ENCODE assay signal across 29 mouse cellular contexts in the genomic region with DNA sequence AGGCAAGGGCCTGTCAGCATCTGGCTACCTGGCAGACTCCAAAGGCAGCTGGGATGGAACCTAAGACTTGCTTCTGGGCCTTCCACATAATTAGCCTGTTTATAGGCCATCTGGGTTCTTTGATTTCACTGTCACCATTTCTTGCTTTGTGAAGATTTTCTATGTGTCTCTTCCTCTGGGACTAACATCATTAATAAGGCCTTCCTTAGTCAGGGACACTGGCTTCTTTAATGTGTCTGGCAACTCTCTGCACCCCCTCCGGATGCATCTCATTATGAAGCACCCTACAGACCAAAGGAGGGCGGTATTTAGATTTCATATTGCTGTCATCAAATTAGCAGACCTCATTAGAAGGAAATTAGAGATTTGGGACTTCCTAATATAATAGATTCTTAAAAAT.
A peak's percentile ranks its signal among the peaks of the same experiment; 100 is the strongest.
DNase-seq lines count a peak whose midpoint lies in the region; ATAC-seq and TF ChIP-seq lines count a peak whose summit lies in the region.
"Had no signal": no experiment of that assay in that cellular context is flagged by ENCODE, and none has a peak within 500 bp of the region (broad histone marks: within the 10 kb centered on the region; RNA-seq: fewer than 3 reads in every experiment).

No protein-coding gene starts in this region.

- 0 out of 2 replicates have a peak, but pooled peaks cover 3% of the 10 kb centered on the region for H3K4me1 ChIP-seq in forebrain, embryonic 13.5 days
- H3K4me1 ChIP-seq in forebrain, embryonic 11.5 days (replicated peaks; ENCODE audit: control insufficient read depth, insufficient read depth, low read length): no peaks in the 10 kb centered on the region
- no peaks in the 10 kb centered on the region for H3K4me1 ChIP-seq in hindbrain, embryonic 16.5 days (ENCODE audit: control insufficient read depth, insufficient read depth, low read depth, low read length)
- no peaks in the 10 kb centered on the region for H3K4me1 ChIP-seq in hindbrain, embryonic 11.5 days (replicated peaks; ENCODE audit: control insufficient read depth, insufficient read depth, low read length)
- no peaks in the 10 kb centered on the region for H3K4me1 ChIP-seq in midbrain, embryonic 15.5 days
- H3K4me1 ChIP-seq in midbrain, postnatal 0 days (ENCODE audit: insufficient read depth, low read length): no peaks in the 10 kb centered on the region
- H3K4me1 ChIP-seq: embryonic facial prominence, embryonic 10.5 days; embryonic facial prominence, embryonic 13.5 days; heart, embryonic 12.5 days; heart, embryonic 15.5 days; hindbrain, embryonic 15.5 days had no signal

- no peaks in the 10 kb centered on the region for H3K27me3 ChIP-seq in forebrain, embryonic 13.5 days
- no peaks in the 10 kb centered on the region for H3K27me3 ChIP-seq in forebrain, embryonic 11.5 days (ENCODE audit: control insufficient read depth, insufficient read depth, low read length)
- H3K27me3 ChIP-seq in hindbrain, embryonic 16.5 days (replicated peaks; ENCODE audit: control insufficient read depth, insufficient read depth, low read length): no peaks in the 10 kb centered on the region
- H3K27me3 ChIP-seq in hindbrain, embryonic 11.5 days (ENCODE audit: control insufficient read depth, insufficient read depth, low read length): no peaks in the 10 kb centered on the region
- no peaks in the 10 kb centered on the region for H3K27me3 ChIP-seq in midbrain, embryonic 15.5 days (replicated peaks)
- no peaks in the 10 kb centered on the region for H3K27me3 ChIP-seq in midbrain, postnatal 0 days (ENCODE audit: insufficient read depth, low read length)
- H3K27me3 ChIP-seq: embryonic facial prominence, embryonic 13.5 days; heart, embryonic 12.5 days; heart, embryonic 15.5 days; hindbrain, embryonic 15.5 days; Patski had no signal

- no peak for DNase-seq in forebrain, embryonic 11.5 days (ENCODE audit: low spot score)
- DNase-seq in hindbrain, embryonic 11.5 days (ENCODE audit: low spot score): no peak
- DNase-seq in midbrain, postnatal 0 days (ENCODE audit: low spot score): no peak
- DNase-seq in frontal cortex, postnatal 25 days (ENCODE audit: low spot score in 2 of 2): no peak
- DNase-seq: adrenal gland, postnatal 10 days; adrenal gland, postnatal 36 days; cerebellum, adult 11 months; cerebellum, adult 2 months; cerebellum, adult 9-11 months; cerebellum, postnatal 25 days; embryo, embryonic 11 days; forebrain, postnatal 0 days; gastrocnemius, postnatal 25 days; heart, adult 18-20 months; heart, postnatal 10 days; heart, postnatal 36 days had no signal

- no peak overlapping the region for H3K27ac ChIP-seq in forebrain, embryonic 13.5 days
- no peak overlapping the region for H3K27ac ChIP-seq in forebrain, embryonic 11.5 days (ENCODE audit: low read depth, low read length)
- no peak overlapping the region for H3K27ac ChIP-seq in hindbrain, embryonic 16.5 days (ENCODE audit: low read depth, low read length)
- H3K27ac ChIP-seq in hindbrain, embryonic 11.5 days (ENCODE audit: low read depth, low read length): no peak overlapping the region
- no peak overlapping the region for H3K27ac ChIP-seq in midbrain, embryonic 15.5 days
- H3K27ac ChIP-seq in midbrain, postnatal 0 days (ENCODE audit: low read depth, low read length): no peak overlapping the region
- H3K27ac ChIP-seq: embryonic facial prominence, embryonic 10.5 days; embryonic facial prominence, embryonic 13.5 days; heart, embryonic 15.5 days; hindbrain, embryonic 15.5 days had no signal

- no peak for TF ChIP-seq CTCF in midbrain, postnatal 0 days (IDR thresholded peaks at IDR 0.05)

- no peak overlapping the region for H3K4me2 ChIP-seq in forebrain, embryonic 13.5 days
- no peak overlapping the region for H3K4me2 ChIP-seq in forebrain, embryonic 11.5 days (ENCODE audit: low read depth, low read length, severe bottlenecking)
- no peak overlapping the region for H3K4me2 ChIP-seq in hindbrain, embryonic 16.5 days (ENCODE audit: low read length)
- no peak overlapping the region for H3K4me2 ChIP-seq in hindbrain, embryonic 11.5 days (replicated peaks; ENCODE audit: low read depth, low read length)
- no peak overlapping the region for H3K4me2 ChIP-seq in midbrain, embryonic 15.5 days
- H3K4me2 ChIP-seq in midbrain, postnatal 0 days (ENCODE audit: low read depth, low read length, poor library complexity, severe bottlenecking): no peak overlapping the region
- H3K4me2 ChIP-seq: embryonic facial prominence, embryonic 13.5 days; heart, embryonic 12.5 days; heart, embryonic 15.5 days; hindbrain, embryonic 15.5 days had no signal

- 0 out of 2 replicates have a peak, but pooled peaks have one; percentile 43 for ATAC-seq in forebrain, embryonic 13.5 days
- ATAC-seq in forebrain, embryonic 11.5 days (replicated peaks; ENCODE audit: low FRiP score): no peak
- 0 out of 2 replicates have a peak, but pooled peaks have one; percentile 40 for ATAC-seq in hindbrain, embryonic 16.5 days
- ATAC-seq in hindbrain, embryonic 11.5 days (ENCODE audit: low FRiP score): no peak
- ATAC-seq in midbrain, embryonic 15.5 days (replicated peaks): 0 out of 2 replicates have a peak, but pooled peaks have one; percentile 39
- no peak for ATAC-seq in midbrain, postnatal 0 days (ENCODE audit: low FRiP score)
- ATAC-seq: forebrain, embryonic 14.5 days; forebrain, postnatal 0 days; inflammation-experienced regulatory T-cells, adult 6 months; intestine, embryonic 16.5 days; Patski had no signal

- 47% methylated on average over 2 of the region's 2 CpGs for WGBS in forebrain, embryonic 13.5 days
- 84% methylated on average over 2 of the region's 2 CpGs for WGBS in forebrain, embryonic 11.5 days
- 70% methylated on average over 2 of the region's 2 CpGs for WGBS in hindbrain, embryonic 16.5 days
- 82% methylated on average over 2 of the region's 2 CpGs for WGBS in hindbrain, embryonic 11.5 days
- WGBS in midbrain, embryonic 15.5 days: 56% methylated on average over 2 of the region's 2 CpGs
- 59% methylated on average over 2 of the region's 2 CpGs for WGBS in midbrain, postnatal 0 days

- H3K9me3 ChIP-seq in forebrain, embryonic 13.5 days (replicated peaks): no peaks in the 10 kb centered on the region
- H3K9me3 ChIP-seq in forebrain, embryonic 11.5 days (ENCODE audit: control insufficient read depth, low read length): no peaks in the 10 kb centered on the region
- H3K9me3 ChIP-seq in hindbrain, embryonic 16.5 days (ENCODE audit: control insufficient read depth, low read length): no peaks in the 10 kb centered on the region
- H3K9me3 ChIP-seq in hindbrain, embryonic 11.5 days (ENCODE audit: control insufficient read depth, low read length): no peaks in the 10 kb centered on the region
- H3K9me3 ChIP-seq in midbrain, embryonic 15.5 days: no peaks in the 10 kb centered on the region
- no peaks in the 10 kb centered on the region for H3K9me3 ChIP-seq in midbrain, postnatal 0 days (ENCODE audit: low read length)
- H3K9me3 ChIP-seq: embryonic facial prominence, embryonic 10.5 days; embryonic facial prominence, embryonic 13.5 days; heart, embryonic 12.5 days; heart, embryonic 15.5 days; hindbrain, embryonic 15.5 days had no signal

- H3K9ac ChIP-seq in forebrain, embryonic 13.5 days: no peak overlapping the region
- H3K9ac ChIP-seq in forebrain, embryonic 11.5 days (ENCODE audit: low read length): no peak overlapping the region
- H3K9ac ChIP-seq in hindbrain, embryonic 16.5 days (ENCODE audit: low read depth, low read length): no peak overlapping the region
- H3K9ac ChIP-seq in hindbrain, embryonic 11.5 days (ENCODE audit: low read depth, low read length): no peak overlapping the region
- no peak overlapping the region for H3K9ac ChIP-seq in midbrain, embryonic 15.5 days
- H3K9ac ChIP-seq in midbrain, postnatal 0 days (replicated peaks; ENCODE audit: low read length, poor library complexity, severe bottlenecking): no peak overlapping the region
- H3K9ac ChIP-seq: embryonic facial prominence, embryonic 13.5 days; forebrain, postnatal 0 days; heart, embryonic 12.5 days; heart, embryonic 15.5 days; hindbrain, embryonic 15.5 days had no signal

- no peaks in the 10 kb centered on the region for H3K36me3 ChIP-seq in forebrain, embryonic 13.5 days (ENCODE audit: poor library complexity, severe bottlenecking)
- no peaks in the 10 kb centered on the region for H3K36me3 ChIP-seq in forebrain, embryonic 11.5 days (ENCODE audit: control insufficient read depth, insufficient read depth, low read length)
- H3K36me3 ChIP-seq in hindbrain, embryonic 16.5 days (ENCODE audit: control insufficient read depth, insufficient read depth, low read length): no peaks in the 10 kb centered on the region
- H3K36me3 ChIP-seq in hindbrain, embryonic 11.5 days (ENCODE audit: control insufficient read depth, insufficient read depth, low read length): no peaks in the 10 kb centered on the region
- no peaks in the 10 kb centered on the region for H3K36me3 ChIP-seq in midbrain, embryonic 15.5 days (replicated peaks)
- no peaks in the 10 kb centered on the region for H3K36me3 ChIP-seq in midbrain, postnatal 0 days (ENCODE audit: insufficient read depth, low read length)
- H3K36me3 ChIP-seq: embryonic facial prominence, embryonic 10.5 days; embryonic facial prominence, embryonic 13.5 days; heart, embryonic 12.5 days; heart, embryonic 15.5 days; hindbrain, embryonic 15.5 days had no signal

- no peak overlapping the region for H3K4me3 ChIP-seq in forebrain, embryonic 13.5 days
- no peak overlapping the region for H3K4me3 ChIP-seq in forebrain, embryonic 11.5 days (ENCODE audit: low read depth, low read length)
- H3K4me3 ChIP-seq in hindbrain, embryonic 16.5 days (ENCODE audit: low read length): no peak overlapping the region
- H3K4me3 ChIP-seq in hindbrain, embryonic 11.5 days (ENCODE audit: low read depth, low read length): no peak overlapping the region
- no peak overlapping the region for H3K4me3 ChIP-seq in midbrain, embryonic 15.5 days
- H3K4me3 ChIP-seq in midbrain, postnatal 0 days (ENCODE audit: low read depth, low read length): no peak overlapping the region
- H3K4me3 ChIP-seq: embryonic facial prominence, embryonic 10.5 days; embryonic facial prominence, embryonic 13.5 days; erythroblast, embryonic 14.5 days; heart, embryonic 12.5 days; heart, embryonic 15.5 days; hindbrain, embryonic 15.5 days had no signal

Comparison
In these comparisons a context has a peak if more than half of its experiments do, and no peak if none do; other contexts are left out.
1. ATAC-seq: peak in forebrain, embryonic 13.5 days (single experiment), hindbrain, embryonic 16.5 days (single experiment) and midbrain, embryonic 15.5 days (single experiment); none in forebrain, embryonic 11.5 days (single experiment), hindbrain, embryonic 11.5 days (single experiment) and midbrain, postnatal 0 days (single experiment).